Mouse (Mus musculus) liver, adult 2 months (tissue): Measurements from ENCODE around the gene Gpr37l1. TPM values are rescaled to one million over a fixed set of nuclear protein-coding genes. Genes with fewer than 3 reads are reported as not detected.

Experiments used
- DNase-seq: peaks from one replicate; pipeline ENCODE4 v3.0.0-alpha.2; 2011; ENCODE audit warnings: low read depth, low spot score; ENCODE audit errors: extremely low read depth
- H3K27ac ChIP-seq: fragments of 200-500 bp; replicated peaks from 2 replicates; pipeline ENCODE4 v1.5.1; 2012; ENCODE audit warnings: low read depth, mild to moderate bottlenecking, control low read depth, inconsistent platforms, low read length; ENCODE audit not compliant: insufficient read depth
- H3K27me3 ChIP-seq: fragments of 200-500 bp; 2 replicates; pipeline ENCODE4 v1.6.1; 2012; ENCODE audit warnings: mild to moderate bottlenecking, moderate library complexity, low read length, inconsistent platforms; ENCODE audit not compliant: control insufficient read depth, insufficient read depth
- H3K36me3 ChIP-seq: fragments of 200-500 bp; 2 replicates; pipeline ENCODE4 v1.6.1; 2012; ENCODE audit warnings: low read length, inconsistent platforms; ENCODE audit not compliant: control insufficient read depth, insufficient read depth
- H3K4me1 ChIP-seq: fragments of 200-500 bp; 2 replicates; pipeline ENCODE4 v1.6.1; 2011; ENCODE audit warnings: low read length; ENCODE audit not compliant: control insufficient read depth, insufficient read depth
- H3K4me3 ChIP-seq: fragments of 200-500 bp; 2 replicates; pipeline ENCODE4 v1.5.1; 2011; ENCODE audit warnings: low read depth, mild to moderate bottlenecking, control low read depth, low read length, moderate library complexity; ENCODE audit not compliant: insufficient read depth
- H3K79me2 ChIP-seq: fragments of 200-500 bp; 2 replicates; pipeline ENCODE4 v1.6.1; 2012; ENCODE audit warnings: inconsistent platforms, mild to moderate bottlenecking, low read length, moderate library complexity; ENCODE audit not compliant: control insufficient read depth, insufficient read depth
- H3K9ac ChIP-seq: fragments of 200-500 bp; 2 replicates; pipeline ENCODE4 v1.6.1; 2012; ENCODE audit warnings: low read depth, mild to moderate bottlenecking, control low read depth, inconsistent platforms, low read length
- CTCF ChIP-seq: fragments of 200-500 bp; IDR thresholded peaks from 2 replicates; pipeline ENCODE4 v1.5.1; 2011; ENCODE audit warnings: low read depth, low read length, control low read depth
- POLR2A ChIP-seq: fragments of 200-500 bp; IDR thresholded peaks from 2 replicates; pipeline ENCODE4 v1.6.1; 2011; ENCODE audit warnings: low read length, control low read depth; ENCODE audit not compliant: insufficient read depth; ENCODE audit errors: extremely low read depth
- WGBS: fragments of 180-500 bp; shearing (Covaris S2); methylation state at CpG from one replicate; pipeline ENCODE4 v1.1.7; 2018; 5-methylcytosine and 5-hydroxymethylcytosine counted together
- polyA plus RNA-seq: library from polyadenylated mRNA; depleted of rRNA; stranded (reverse); fragments of >200 nt; gene quantifications from 2 replicates; pipeline ENCODE4 v1.2.3, GENCODE M21; 2012
- total RNA-seq: library from RNA; depleted of rRNA; stranded (reverse); fragments of >200 nt; gene quantifications from 2 replicates; pipeline ENCODE4 v1.2.3, GENCODE M21; 2014

Gene Gpr37l1
- total and polyA plus RNA-seq, 2 experiments: not detected

DNA sequence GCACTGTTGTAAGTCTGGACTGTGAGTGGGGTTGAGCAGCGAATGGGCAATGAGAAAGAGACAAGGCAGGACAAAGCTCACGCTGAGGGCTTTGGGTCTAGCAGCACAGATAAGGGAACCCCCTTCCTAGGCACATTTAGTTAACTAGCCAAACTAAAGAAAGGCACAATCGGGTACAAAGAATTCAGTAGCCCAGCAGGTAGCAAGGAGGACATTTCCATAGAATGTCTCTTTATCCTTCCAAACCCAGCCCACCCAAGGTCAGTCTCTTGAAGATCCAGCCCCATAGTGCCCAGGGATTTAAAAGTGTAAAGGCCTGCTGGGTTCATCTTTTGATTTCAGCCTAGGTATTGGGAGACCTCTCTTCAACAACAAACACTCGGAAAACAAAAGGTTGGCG lies 18.5 kb upstream of the Gpr37l1 start:
- Histone ChIP-seq H3K79me2 (no peaks in the 10 kb centered on the region; the same call in 1 of the 2 replicates), H3K9ac (no peak overlapping the region), H3K27me3 (no peaks in the 10 kb centered on the region), H3K4me3 (no peak overlapping the region), H3K4me1 (no peaks in the 10 kb centered on the region), H3K27ac (no peak overlapping the region), H3K36me3 (no peaks in the 10 kb centered on the region)
- 84% methylated on average over 5 of the region's 5 CpGs for WGBS
- DNase-seq: no peak
- no peak for TF ChIP-seq POLR2A
- no peak for TF ChIP-seq CTCF

DNA sequence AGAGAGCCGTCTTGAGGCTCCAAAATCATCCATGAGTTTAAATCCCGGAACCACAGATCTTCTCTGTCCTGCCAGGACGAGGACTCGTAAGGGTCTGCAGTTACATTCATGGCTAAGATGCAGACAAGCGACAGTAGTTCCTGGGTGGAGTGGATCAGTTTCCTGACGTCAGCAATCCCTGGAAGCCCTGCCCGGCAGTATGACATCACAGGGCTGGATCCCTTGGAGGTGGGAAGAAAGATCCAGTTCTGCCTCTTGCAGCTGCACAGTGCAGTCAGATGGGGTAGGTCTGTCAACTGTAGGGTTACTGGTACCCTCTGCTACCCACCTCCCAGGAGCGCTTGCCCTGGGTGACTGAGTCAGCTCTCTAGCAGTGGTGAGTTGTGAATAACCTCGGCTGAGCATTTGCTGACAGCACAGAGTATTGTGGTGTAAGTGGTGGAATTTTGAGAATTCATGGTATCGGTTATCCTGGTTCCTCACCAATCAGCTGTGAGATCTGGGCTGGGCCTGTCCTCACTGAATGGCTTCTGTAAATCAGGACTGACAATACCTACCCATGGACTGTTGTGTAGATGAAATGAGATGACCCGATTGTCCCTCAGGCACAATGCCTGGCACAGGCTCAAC lies 16.6 kb upstream of the Gpr37l1 start:
- 82% methylated on average over 11 of the region's 11 CpGs for WGBS
- Histone ChIP-seq H3K4me1 (no peaks in the 10 kb centered on the region), H3K4me3 (no peak overlapping the region), H3K9ac (no peak overlapping the region), H3K36me3 (no peaks in the 10 kb centered on the region), H3K27ac (no peak overlapping the region), H3K79me2 (no peaks in the 10 kb centered on the region), H3K27me3 (no peaks in the 10 kb centered on the region)
- DNase-seq: no peak
- TF ChIP-seq CTCF: no peak
- TF ChIP-seq POLR2A: no peak

DNA sequence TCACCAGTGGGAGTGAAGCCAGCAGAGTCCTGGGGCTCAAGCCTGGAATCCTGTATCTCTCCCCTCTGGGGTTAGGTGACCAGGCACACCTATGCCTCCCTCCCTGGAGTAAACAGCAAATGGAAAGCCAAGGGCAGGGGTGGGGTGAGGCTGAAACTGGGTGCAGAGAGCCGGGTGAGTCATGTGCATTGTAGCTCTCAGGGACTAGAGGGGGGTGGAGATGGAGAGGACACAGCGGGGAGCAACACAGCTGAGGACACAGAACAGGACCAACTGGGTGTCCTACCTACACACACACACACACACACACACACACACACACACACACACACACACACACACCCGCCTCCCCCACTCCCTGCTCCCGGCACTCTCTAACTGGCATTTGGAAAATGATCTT lies 16.0 kb upstream of the Gpr37l1 start:
- H3K27me3 ChIP-seq: no peaks in the 10 kb centered on the region
- no peaks in the 10 kb centered on the region for H3K36me3 ChIP-seq
- TF ChIP-seq POLR2A (no peak), CTCF (no peak)
- H3K27ac ChIP-seq: no peak overlapping the region
- H3K4me3 ChIP-seq: no peak overlapping the region
- 72% methylated on average over 4 of the region's 4 CpGs for WGBS
- DNase-seq: no peak
- H3K9ac ChIP-seq: no peak overlapping the region
- no peaks in the 10 kb centered on the region for H3K4me1 ChIP-seq
- H3K79me2 ChIP-seq: no peaks in the 10 kb centered on the region

DNA sequence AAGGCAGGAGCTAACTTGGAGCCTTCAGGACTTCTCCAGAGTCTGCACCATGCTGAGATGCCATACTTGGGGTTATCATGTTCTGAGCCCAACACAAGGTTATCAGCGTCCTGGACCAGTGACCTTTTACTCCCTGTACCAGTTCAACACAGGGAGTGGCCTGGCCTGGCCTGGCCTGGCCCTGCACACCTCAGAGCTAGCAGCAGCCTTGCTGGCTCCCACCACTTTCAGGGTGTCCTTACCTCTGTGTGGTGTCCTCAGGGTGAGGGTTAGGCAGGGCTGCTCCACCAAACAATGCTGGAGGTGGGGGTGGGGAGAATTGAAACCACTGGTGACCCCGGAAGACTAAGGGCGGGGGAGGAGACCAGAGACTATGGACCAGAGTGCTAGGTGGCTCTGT lies 15.5 kb upstream of the Gpr37l1 start:
- no peak for DNase-seq
- Histone ChIP-seq H3K27me3 (no peaks in the 10 kb centered on the region), H3K9ac (no peak overlapping the region), H3K4me1 (no peaks in the 10 kb centered on the region), H3K4me3 (no peak overlapping the region), H3K36me3 (no peaks in the 10 kb centered on the region), H3K27ac (no peak overlapping the region), H3K79me2 (no peaks in the 10 kb centered on the region)
- WGBS: 60% methylated on average over 3 of the region's 3 CpGs
- TF ChIP-seq POLR2A (no peak), CTCF (no peak)

DNA sequence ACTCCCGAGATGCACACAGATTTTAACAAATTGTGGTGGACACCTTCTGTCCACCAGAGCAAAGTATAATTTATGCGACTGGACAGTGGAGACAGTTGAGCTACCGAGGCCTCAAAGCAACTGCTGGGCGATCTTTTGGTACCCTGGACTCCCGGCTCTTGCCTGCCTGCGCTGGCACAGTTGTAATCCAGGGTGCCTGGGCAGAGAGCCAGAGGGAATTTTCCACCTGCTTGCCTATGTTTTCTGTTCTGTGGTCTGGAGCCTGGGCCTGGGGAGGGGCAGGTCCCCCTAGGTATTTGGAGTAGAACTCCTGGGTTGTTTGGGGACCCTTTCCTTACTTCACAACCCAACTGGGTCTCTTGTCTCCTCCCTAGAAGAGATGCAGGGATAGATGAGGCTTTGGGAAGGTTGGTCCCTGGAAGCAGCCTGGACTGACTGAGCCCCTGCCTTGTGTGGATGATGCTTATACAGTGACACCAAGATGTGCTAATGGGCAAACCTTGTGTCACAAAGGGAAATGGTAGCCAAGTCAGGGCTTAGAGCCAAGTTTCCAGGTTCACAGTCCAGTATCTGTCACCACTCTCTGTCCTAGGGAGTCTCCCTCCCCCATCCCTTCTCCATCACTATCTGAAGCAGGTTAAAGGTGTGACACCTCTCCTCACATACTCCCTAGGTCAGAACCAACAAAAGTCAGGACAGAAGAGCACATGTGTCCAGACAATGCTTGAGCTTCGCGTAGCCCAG lies 14.6 kb upstream of the Gpr37l1 start:
- 63% methylated on average over 8 of the region's 8 CpGs for WGBS
- H3K27ac ChIP-seq: no peak overlapping the region
- H3K4me1 ChIP-seq: no peaks in the 10 kb centered on the region
- H3K9ac ChIP-seq: no peak overlapping the region
- H3K79me2 ChIP-seq: no peaks in the 10 kb centered on the region
- no peaks in the 10 kb centered on the region for H3K27me3 ChIP-seq
- H3K4me3 ChIP-seq: no peak overlapping the region
- H3K36me3 ChIP-seq: no peaks in the 10 kb centered on the region
- TF ChIP-seq POLR2A (no peak), CTCF (no peak)
- peak; percentile 72 for DNase-seq

DNA sequence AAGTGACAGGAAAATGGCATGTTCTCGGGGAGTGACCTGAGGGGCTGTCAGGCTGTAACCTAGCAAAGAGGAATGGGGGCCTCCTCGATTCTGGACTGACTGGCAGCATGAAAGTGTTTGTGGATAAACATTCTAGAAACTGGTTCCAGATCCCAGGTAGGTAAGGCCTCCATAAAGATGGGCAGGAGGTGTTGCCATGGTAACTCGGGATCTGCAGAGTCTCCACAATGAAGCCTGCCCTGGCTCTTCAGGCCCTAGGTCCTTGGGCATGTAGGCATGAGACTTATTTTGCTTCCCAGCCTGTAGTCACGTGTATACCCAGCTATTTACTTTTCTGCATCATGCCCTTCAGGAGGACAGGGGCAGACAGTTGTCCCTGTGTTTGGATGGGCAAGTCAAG lies 13.8 kb upstream of the Gpr37l1 start:
- Histone ChIP-seq H3K36me3 (no peaks in the 10 kb centered on the region), H3K4me1 (no peaks in the 10 kb centered on the region)

More for the DNA sequence above, 13.8 kb upstream of the Gpr37l1 start:
- Histone ChIP-seq H3K79me2 (no peaks in the 10 kb centered on the region), H3K27me3 (no peaks in the 10 kb centered on the region), H3K4me3 (no peak overlapping the region), H3K9ac (no peak overlapping the region), H3K27ac (no peak overlapping the region)
- DNase-seq: no peak
- WGBS: 80% methylated on average over 4 of the region's 4 CpGs
- no peak for TF ChIP-seq CTCF
- no peak for TF ChIP-seq POLR2A
